In the genomic region with DNA sequence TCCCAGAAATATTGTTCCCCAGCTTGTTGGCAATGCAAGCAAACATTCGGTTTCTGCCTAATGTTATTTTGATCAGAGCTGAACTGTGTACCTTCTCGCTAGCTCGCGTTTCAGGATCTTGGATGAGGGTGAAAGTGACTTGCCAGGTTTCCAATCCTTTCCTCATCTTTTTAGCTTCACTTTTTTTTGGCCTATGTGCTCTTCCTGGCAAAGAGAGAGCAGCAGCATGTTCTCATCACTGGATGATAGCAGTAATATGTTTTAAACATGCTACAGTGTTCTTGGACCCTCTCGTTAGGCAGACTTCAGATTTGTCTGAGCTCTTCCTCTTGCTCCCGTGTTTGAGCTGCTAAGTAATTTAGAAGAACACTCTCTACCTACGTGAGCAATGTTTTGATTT, we compare ENCODE assay signal across 26 mouse cellular contexts.
DNase-seq lines count a peak whose midpoint lies in the region; ATAC-seq and TF ChIP-seq lines count a peak whose summit lies in the region.
"Had no signal": no experiment of that assay in that cellular context is flagged by ENCODE, and none has a peak within 500 bp of the region (broad histone marks: within the 10 kb centered on the region; RNA-seq: fewer than 3 reads in every experiment).

No protein-coding gene starts in this region.

- H3K4me1 ChIP-seq in forebrain, postnatal 0 days (ENCODE audit: insufficient read depth), result no peaks in the 10 kb centered on the region
- no peaks in the 10 kb centered on the region for H3K4me1 ChIP-seq in forebrain, embryonic 11.5 days (replicated peaks; ENCODE audit: control insufficient read depth, insufficient read depth, low read length)
- H3K4me1 ChIP-seq in limb, embryonic 14.5 days (ENCODE audit: control insufficient read depth, insufficient read depth, low read length), result no peaks in the 10 kb centered on the region
- H3K4me1 ChIP-seq in limb, embryonic 10.5 days, result no peaks in the 10 kb centered on the region
- H3K4me1 ChIP-seq in limb, embryonic 15.5 days, result no peaks in the 10 kb centered on the region
- peaks cover 11% of the 10 kb centered on the region for H3K4me1 ChIP-seq in midbrain, embryonic 13.5 days (replicated peaks)
- H3K4me1 ChIP-seq: heart, embryonic 10.5 days; heart, embryonic 15.5 days had no signal

- 59% methylated on average over 7 of the region's 7 CpGs for WGBS in forebrain, postnatal 0 days
- 87% methylated on average over 7 of the region's 7 CpGs for WGBS in forebrain, embryonic 11.5 days
- WGBS in limb, embryonic 14.5 days, result 63% methylated on average over 7 of the region's 7 CpGs
- 82% methylated on average over 7 of the region's 7 CpGs for WGBS in limb, embryonic 10.5 days
- 58% methylated on average over 7 of the region's 7 CpGs for WGBS in limb, embryonic 15.5 days
- 88% methylated on average over 7 of the region's 7 CpGs for WGBS in midbrain, embryonic 13.5 days

- peak; percentile 2 to 5 for DNase-seq in cerebellum, postnatal 10 days
- DNase-seq in cerebellum, adult 11-12 months, result no peak
- DNase-seq in forebrain, postnatal 0 days, result peak; percentile 47
- DNase-seq in forebrain, embryonic 11.5 days (ENCODE audit: low spot score), result no peak
- DNase-seq in limb, embryonic 14.5 days (ENCODE audit: low spot score), result peak; percentile 30
- no peak for DNase-seq in limb, embryonic 10.5 days (ENCODE audit: low spot score)
- DNase-seq: adrenal gland, adult 8-10 months; cerebellum, adult 11 months; cerebellum, adult 9-11 months; heart, adult 11 months; kidney, adult 8-10 months; kidney, postnatal 4 days; liver; thymus, adult 18-20 months; thymus, postnatal 25 days had no signal

- TF ChIP-seq POLR2A in limb, embryonic 14.5 days (IDR thresholded peaks at IDR 0.05; ENCODE audit: borderline replicate concordance, extremely low read depth, insufficient read depth, insufficient read length), result no peak

- H3K27me3 ChIP-seq in forebrain, postnatal 0 days (ENCODE audit: insufficient read depth, low read length), result no peaks in the 10 kb centered on the region
- no peaks in the 10 kb centered on the region for H3K27me3 ChIP-seq in forebrain, embryonic 11.5 days (ENCODE audit: control insufficient read depth, insufficient read depth, low read length)
- H3K27me3 ChIP-seq in limb, embryonic 14.5 days (ENCODE audit: control insufficient read depth, insufficient read depth, low read length), result no peaks in the 10 kb centered on the region
- no peaks in the 10 kb centered on the region for H3K27me3 ChIP-seq in limb, embryonic 10.5 days (ENCODE audit: low read depth, poor library complexity, severe bottlenecking)
- H3K27me3 ChIP-seq in limb, embryonic 15.5 days, result no peaks in the 10 kb centered on the region
- H3K27me3 ChIP-seq in midbrain, embryonic 13.5 days, result no peaks in the 10 kb centered on the region
- H3K27me3 ChIP-seq: heart, embryonic 15.5 days had no signal

- H3K4me2 ChIP-seq in forebrain, postnatal 0 days (ENCODE audit: low read depth), result no peak overlapping the region
- H3K4me2 ChIP-seq in forebrain, embryonic 11.5 days (ENCODE audit: low read depth, low read length, severe bottlenecking), result no peak overlapping the region
- H3K4me2 ChIP-seq in limb, embryonic 14.5 days (replicated peaks; ENCODE audit: low read depth, low read length, severe bottlenecking), result no peak overlapping the region
- no peak overlapping the region for H3K4me2 ChIP-seq in limb, embryonic 15.5 days
- H3K4me2 ChIP-seq in midbrain, embryonic 13.5 days (replicated peaks), result no peak overlapping the region
- H3K4me2 ChIP-seq: heart, embryonic 15.5 days; lung, embryonic 14.5 days had no signal

- H3K4me3 ChIP-seq in forebrain, postnatal 0 days (ENCODE audit: low read depth, low read length), result no peak overlapping the region
- no peak overlapping the region for H3K4me3 ChIP-seq in forebrain, embryonic 11.5 days (ENCODE audit: low read depth, low read length)
- H3K4me3 ChIP-seq in limb, embryonic 14.5 days (replicated peaks; ENCODE audit: low read length), result no peak overlapping the region
- H3K4me3 ChIP-seq in limb, embryonic 10.5 days, result no peak overlapping the region
- H3K4me3 ChIP-seq in limb, embryonic 15.5 days, result no peak overlapping the region
- H3K4me3 ChIP-seq in midbrain, embryonic 13.5 days (replicated peaks), result no peak overlapping the region
- H3K4me3 ChIP-seq: heart, embryonic 10.5 days; heart, embryonic 15.5 days; midbrain, embryonic 10.5 days had no signal

- ATAC-seq in forebrain, postnatal 0 days, result peak; percentile 59; the same call in 1 of the 2 replicates
- ATAC-seq in forebrain, embryonic 11.5 days (replicated peaks; ENCODE audit: low FRiP score), result no peak
- no peak for ATAC-seq in limb, embryonic 14.5 days (ENCODE audit: low FRiP score, low read depth)
- ATAC-seq in limb, embryonic 15.5 days (ENCODE audit: insufficient number of reproducible peaks, low FRiP score, low TSS enrichment, low read depth), result no peak
- ATAC-seq in midbrain, embryonic 13.5 days, result no peak
- ATAC-seq: activated CD4-positive, CD25-positive, alpha-beta regulatory T cell, adult 4 months; hindbrain, embryonic 16.5 days; midbrain, embryonic 16.5 days had no signal

- H3K9ac ChIP-seq in forebrain, postnatal 0 days, result no peak overlapping the region
- no peak overlapping the region for H3K9ac ChIP-seq in forebrain, embryonic 11.5 days (ENCODE audit: low read length)
- no peak overlapping the region for H3K9ac ChIP-seq in limb, embryonic 14.5 days (ENCODE audit: low read depth, low read length, severe bottlenecking)
- H3K9ac ChIP-seq in limb, embryonic 15.5 days, result no peak overlapping the region
- H3K9ac ChIP-seq in midbrain, embryonic 13.5 days (replicated peaks), result no peak overlapping the region
- H3K9ac ChIP-seq: heart, embryonic 15.5 days; liver, embryonic 14.5 days; lung, embryonic 14.5 days had no signal

- H3K27ac ChIP-seq in forebrain, postnatal 0 days (ENCODE audit: low read depth, low read length), result no peak overlapping the region
- H3K27ac ChIP-seq in forebrain, embryonic 11.5 days (ENCODE audit: low read depth, low read length), result no peak overlapping the region
- H3K27ac ChIP-seq in limb, embryonic 14.5 days (replicated peaks; ENCODE audit: low read depth, low read length), result no peak overlapping the region
- no peak overlapping the region for H3K27ac ChIP-seq in limb, embryonic 10.5 days
- peak overlapping the region; percentile 54 for H3K27ac ChIP-seq in limb, embryonic 15.5 days
- no peak overlapping the region for H3K27ac ChIP-seq in midbrain, embryonic 13.5 days
- H3K27ac ChIP-seq: heart, embryonic 10.5 days; heart, embryonic 15.5 days; kidney, postnatal 0 days; liver, embryonic 14.5 days; midbrain, embryonic 10.5 days had no signal

- no peaks in the 10 kb centered on the region for H3K9me3 ChIP-seq in forebrain, postnatal 0 days (ENCODE audit: low read length)
- no peaks in the 10 kb centered on the region for H3K9me3 ChIP-seq in forebrain, embryonic 11.5 days (ENCODE audit: control insufficient read depth, low read length)
- no peaks in the 10 kb centered on the region for H3K9me3 ChIP-seq in limb, embryonic 14.5 days (ENCODE audit: control insufficient read depth, low read length)
- no peaks in the 10 kb centered on the region for H3K9me3 ChIP-seq in limb, embryonic 10.5 days (replicated peaks)
- H3K9me3 ChIP-seq in limb, embryonic 15.5 days, result no peaks in the 10 kb centered on the region
- H3K9me3 ChIP-seq in midbrain, embryonic 13.5 days, result no peaks in the 10 kb centered on the region
- H3K9me3 ChIP-seq: heart, embryonic 10.5 days; heart, embryonic 15.5 days; midbrain, embryonic 10.5 days had no signal

- TF ChIP-seq CTCF in forebrain, postnatal 0 days (IDR thresholded peaks at IDR 0.05; ENCODE audit: low read depth), result no peak

- H3K36me3 ChIP-seq in forebrain, postnatal 0 days (ENCODE audit: insufficient read depth), result no peaks in the 10 kb centered on the region
- no peaks in the 10 kb centered on the region for H3K36me3 ChIP-seq in forebrain, embryonic 11.5 days (ENCODE audit: control insufficient read depth, insufficient read depth, low read length)
- no peaks in the 10 kb centered on the region for H3K36me3 ChIP-seq in limb, embryonic 14.5 days (ENCODE audit: control insufficient read depth, insufficient read depth, low read length)
- no peaks in the 10 kb centered on the region for H3K36me3 ChIP-seq in limb, embryonic 10.5 days
- H3K36me3 ChIP-seq in limb, embryonic 15.5 days, result no peaks in the 10 kb centered on the region
- no peaks in the 10 kb centered on the region for H3K36me3 ChIP-seq in midbrain, embryonic 13.5 days
- H3K36me3 ChIP-seq: heart, embryonic 10.5 days; heart, embryonic 15.5 days; midbrain, embryonic 10.5 days had no signal

Comparison
In these comparisons a context has a peak if more than half of its experiments do, and no peak if none do; other contexts are left out.
1. DNase-seq: peak in cerebellum, postnatal 10 days (2 of 2), forebrain, postnatal 0 days (single experiment) and limb, embryonic 14.5 days (single experiment); none in cerebellum, adult 11-12 months (single experiment), forebrain, embryonic 11.5 days (single experiment) and limb, embryonic 10.5 days (single experiment).